Comparison of ENCODE assay signal across 8 mouse cellular contexts in the genomic region with DNA sequence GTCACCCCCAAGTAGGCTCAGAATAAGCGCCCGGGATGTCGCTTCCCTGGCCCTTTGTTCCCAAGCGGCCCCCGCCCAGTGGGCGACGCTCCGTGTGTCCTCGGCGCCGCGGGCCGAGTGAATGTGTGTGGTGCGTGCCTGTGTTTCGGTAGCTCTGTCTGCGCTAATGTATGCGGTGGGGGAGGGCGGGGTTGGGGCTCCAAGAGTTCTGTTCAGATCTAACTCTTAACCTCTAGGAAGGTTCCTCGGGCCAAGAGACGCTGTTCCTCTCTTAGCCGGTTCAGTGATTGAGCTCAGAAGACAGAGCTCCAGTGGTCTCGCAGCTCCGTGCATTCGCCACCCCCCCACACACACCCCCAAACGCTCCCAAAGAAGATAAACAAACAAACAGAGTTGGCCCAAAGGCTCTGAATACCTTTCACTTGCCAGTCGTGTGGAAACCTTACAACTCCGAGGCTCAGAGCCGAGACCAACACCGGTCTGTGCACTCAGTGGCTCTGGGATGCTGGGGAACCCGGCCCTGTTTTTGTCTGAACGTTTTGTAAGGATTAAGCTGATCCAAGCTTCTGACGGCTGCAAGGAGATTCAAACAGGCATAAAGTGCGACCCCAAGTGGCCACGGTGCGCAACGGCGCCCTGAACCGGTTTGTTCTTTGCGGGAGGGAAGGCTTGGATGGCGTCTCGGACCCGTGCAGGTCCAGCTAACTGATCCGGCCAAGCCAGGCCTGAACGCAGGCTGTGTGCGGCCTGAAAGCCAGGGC. TPM values are rescaled to one million over a fixed set of nuclear protein-coding genes. Genes with fewer than 3 reads are reported as not detected.
DNase-seq lines count a peak whose midpoint lies in the region; ATAC-seq lines count a peak whose summit lies in the region.

No protein-coding gene starts in this region.

- H3K36me3 ChIP-seq in megakaryocyte, embryonic 14.5 days (replicated peaks; ENCODE audit: low read length): no peaks in the 10 kb centered on the region

- H3K4me3 ChIP-seq in megakaryocyte, embryonic 14.5 days (replicated peaks): peak overlapping the region; percentile 90

- peak; percentile 95 for DNase-seq in ZHBTc4 (ENCODE audit: low read depth, low spot score)
- peak; percentile 88 to 90 for DNase-seq in gastrocnemius, adult 8-10 months (ENCODE audit: low spot score in 2 of 2)
- DNase-seq in induced T-regulatory cell, adult 2 months (ENCODE audit: low read depth): peak; percentile 77
- DNase-seq in left cerebral cortex, adult 9 months (ENCODE audit: low spot score in 2 of 2): peak; percentile 59 to 96
- DNase-seq in right cerebral cortex, postnatal 14 days: peak; percentile 86
- peak; percentile 88 for DNase-seq in urinary bladder, postnatal 25 days (ENCODE audit: low spot score)

- peak; percentile 67 for ATAC-seq in common myeloid progenitor, adult 5-6 weeks (replicated peaks; ENCODE audit: low read depth, poor library complexity, severe bottlenecking)

- peaks cover 98% of the 10 kb centered on the region for H3K27me3 ChIP-seq in megakaryocyte, embryonic 14.5 days (replicated peaks)

- H3K4me1 ChIP-seq in megakaryocyte, embryonic 14.5 days: peaks cover 38% of the 10 kb centered on the region

- peaks cover 8% of the 10 kb centered on the region; the same call in 1 of the 2 replicates for H3K9me3 ChIP-seq in megakaryocyte, embryonic 14.5 days

RNA-seq across cellular contexts. Expression of a gene that starts 0.8 kb away (rescaled TPM):
- total RNA-seq in common myeloid progenitor, adult 5-6 weeks (2017): not detected in 2 replicates
- total RNA-seq in gastrocnemius, adult 8-10 months (2022): 10 to 100 TPM in 3 of 4 experiments, 1 to 10 TPM in 1; 9.1 to 25.8 (median 17.9) TPM
- polyA plus RNA-seq in megakaryocyte, embryonic 14.5 days (2012; ENCODE audit: insufficient read depth, low replicate concordance): 7.6 and 26.8 TPM in 2 replicates

RNA-seq across cellular contexts. Expression of a gene that starts 33.7 kb away (rescaled TPM):
- not detected in 2 replicates for total RNA-seq in common myeloid progenitor, adult 5-6 weeks (2017)
- 1 to 10 TPM; 1.6 to 3.4 (median 2.1) TPM for total RNA-seq in gastrocnemius, adult 8-10 months (2022)
- not detected in 2 replicates for polyA plus RNA-seq in megakaryocyte, embryonic 14.5 days (2012; ENCODE audit: insufficient read depth, low replicate concordance)

Comparison
In these comparisons a context has a peak if more than half of its experiments do, and no peak if none do; other contexts are left out.
1. Peak in every context shown above with its lines: DNase-seq, ATAC-seq and H3K4me3 ChIP-seq.
2. RNA of a gene that starts 0.8 kb away (total RNA-seq): 9.1 to 25.8 TPM in gastrocnemius, adult 8-10 months; not detected in common myeloid progenitor, adult 5-6 weeks; every median in the first group is over 10 times any median in the second.